Mouse (Mus musculus) forebrain, postnatal 0 days (tissue): ENCODE results near the gene Prrx1. TPM values are rescaled to one million over a fixed set of nuclear protein-coding genes. Genes with fewer than 3 reads are reported as not detected.

ENCODE experiments used
- ATAC-seq: fragments of 200-750 bp; cut with Nextera tagmentation; 2 replicates; pipeline ENCODE4 v1.8.0; 2017; ENCODE audit warnings: mild to moderate bottlenecking, moderate library complexity
- DNase-seq: peaks from one replicate; pipeline ENCODE4 v3.0.0-alpha.2; 2015
- H3K27ac ChIP-seq: fragments of 300-500 bp; sonication (generic); 2 replicates; pipeline ENCODE4 v1.5.1; 2014; ENCODE audit warnings: low read depth, mild to moderate bottlenecking, antibody characterized with exemption, low read length, moderate library complexity, mixed read lengths
- H3K27me3 ChIP-seq: fragments of 300-500 bp; sonication (generic); 2 replicates; pipeline ENCODE4 v1.6.1; 2014; ENCODE audit warnings: mild to moderate bottlenecking, low read length, mixed read lengths; ENCODE audit not compliant: insufficient read depth
- H3K36me3 ChIP-seq: fragments of 300-500 bp; sonication (generic); 2 replicates; pipeline ENCODE4 v1.6.1; 2014; ENCODE audit warnings: mild to moderate bottlenecking, moderate library complexity; ENCODE audit not compliant: insufficient read depth
- H3K4me1 ChIP-seq: fragments of 300-500 bp; sonication (generic); 2 replicates; pipeline ENCODE4 v1.6.1; 2014; ENCODE audit warnings: antibody characterized with exemption; ENCODE audit not compliant: insufficient read depth
- H3K4me2 ChIP-seq: fragments of 300-500 bp; sonication (generic); 2 replicates; pipeline ENCODE4 v1.6.1; 2014; ENCODE audit warnings: low read depth, mild to moderate bottlenecking, moderate library complexity
- H3K4me3 ChIP-seq: fragments of 300-500 bp; sonication (generic); 2 replicates; pipeline ENCODE4 v1.5.1; 2014; ENCODE audit warnings: low read depth, low read length, mixed read lengths
- H3K9ac ChIP-seq: fragments of 300-500 bp; sonication (generic); 2 replicates; pipeline ENCODE4 v1.6.1; 2014; ENCODE audit warnings: mild to moderate bottlenecking
- H3K9me3 ChIP-seq: fragments of 300-500 bp; sonication (generic); 2 replicates; pipeline ENCODE4 v1.6.1; 2016; ENCODE audit warnings: low read length
- CTCF ChIP-seq: sonication (generic); IDR thresholded peaks from 2 replicates; pipeline ENCODE4 v1.5.1; 2016; ENCODE audit warnings: antibody characterized with exemption, control low read depth, low read depth
- WGBS: fragments of 180-500 bp; shearing (Covaris S2); extraction: QIAGEN DNeasy Blood & Tissue Kit; methylation state at CpG from one replicate; pipeline ENCODE4 v1.1.7; 2014; 5-methylcytosine and 5-hydroxymethylcytosine counted together
- polyA plus RNA-seq: library from polyadenylated mRNA; unstranded; fragments of >200 nt; fragmentation: Nextera tagmentation; extraction: Ambion mirVana; gene quantifications from 2 replicates; pipeline ENCODE4 v1.2.1, GENCODE M21; 2015
- total RNA-seq: library from RNA; depleted of rRNA; stranded (reverse); fragments of >200 nt; gene quantifications from 2 replicates; pipeline ENCODE4 v1.2.3, GENCODE M21; 2014; rRNA removed

Gene Prrx1
- total RNA-seq (4.3 and 7.3 TPM in 2 replicates), polyA plus RNA-seq (3.3 and 4.0 TPM in 2 replicates)

DNA sequence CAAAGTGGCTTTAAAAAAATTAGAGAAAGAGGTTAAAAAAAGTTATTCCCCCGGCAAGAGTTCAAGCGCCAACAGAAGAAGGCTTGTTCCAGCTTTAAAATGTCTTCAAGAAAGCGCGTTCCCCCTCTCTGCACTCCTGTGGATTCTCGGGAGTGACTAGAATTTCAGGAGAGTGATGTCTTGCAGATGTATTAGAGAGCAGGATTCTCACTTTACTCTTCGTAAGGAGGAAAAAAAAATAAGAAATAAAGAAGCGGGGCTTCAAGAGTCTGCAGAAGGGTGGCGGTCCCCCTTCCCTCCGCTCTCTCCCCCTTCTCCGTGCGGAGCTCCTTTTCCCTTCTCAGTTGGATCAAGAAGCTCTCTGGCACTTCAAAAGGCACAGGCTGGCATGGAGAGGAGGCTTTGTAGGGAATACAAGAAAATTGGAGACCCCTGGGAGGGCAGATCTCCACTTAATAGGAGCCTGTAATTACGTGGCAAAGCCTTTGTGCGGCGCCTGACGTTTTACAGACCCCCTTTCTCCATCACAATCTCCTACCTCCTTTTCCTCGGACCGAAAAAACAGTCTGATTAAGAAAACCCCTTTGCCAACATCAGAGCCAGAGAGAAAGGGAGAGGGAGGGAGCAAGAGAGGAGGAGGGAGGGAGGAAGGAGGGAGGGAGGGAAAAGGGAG is at the start of gene Prrx1:
Gene Prrx1, minus strand, starts transcription at position 610 of the 673 bp plus-strand sequence.
- peak within 1 kb of the TSS; percentile 57 for H3K4me2 ChIP-seq
- TF ChIP-seq CTCF: 0 out of 2 replicates have a peak, but pooled peaks have one; percentile 3
- no peaks in the 10 kb centered on the region for H3K36me3 ChIP-seq
- DNase-seq (peak; percentile 66), ATAC-seq (peak; percentile 62)
- peaks cover 34% of the 10 kb centered on the region for H3K27me3 ChIP-seq
- H3K4me1 ChIP-seq: peaks cover 14% of the 10 kb centered on the region; the same call in 1 of the 2 replicates
- 0 out of 2 replicates have a peak within 1 kb of the TSS, but pooled peaks have one; percentile 21 for H3K27ac ChIP-seq
- H3K4me3 ChIP-seq: peak within 1 kb of the TSS; percentile 42
- no peaks in the 10 kb centered on the region for H3K9me3 ChIP-seq
- WGBS: under 1% methylated on average over 17 of the region's 17 CpGs
- H3K9ac ChIP-seq: peak within 1 kb of the TSS; percentile 43

DNA sequence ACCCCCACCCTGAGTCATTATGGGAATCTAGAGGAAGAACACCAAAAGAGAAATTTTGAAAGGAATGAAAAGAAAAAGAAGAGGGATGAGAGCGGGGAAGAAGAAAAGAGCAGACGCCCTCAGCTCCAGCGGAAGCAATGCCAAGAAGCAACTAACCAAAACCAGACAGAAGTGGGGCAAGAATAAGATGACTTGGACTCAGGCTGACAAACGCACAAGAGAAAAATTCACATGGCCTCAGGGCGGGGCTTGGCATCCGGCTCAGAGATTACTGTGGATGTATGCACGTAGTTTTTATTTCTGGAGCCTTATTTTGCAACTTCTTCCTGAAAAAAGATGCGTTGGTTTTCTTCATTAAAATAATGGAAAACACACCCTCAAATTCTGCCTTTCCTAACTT is 48.7 kb upstream of the Prrx1 start:
- 52% methylated on average over 8 of the region's 8 CpGs for WGBS
- Histone ChIP-seq H3K4me3 (no peak overlapping the region), H3K27me3 (no peaks in the 10 kb centered on the region), H3K4me1 (no peaks in the 10 kb centered on the region), H3K9me3 (no peaks in the 10 kb centered on the region), H3K27ac (no peak overlapping the region), H3K36me3 (no peaks in the 10 kb centered on the region), H3K4me2 (no peak overlapping the region), H3K9ac (no peak overlapping the region)
- no peak for TF ChIP-seq CTCF
- ATAC-seq (no peak), DNase-seq (no peak)

DNA sequence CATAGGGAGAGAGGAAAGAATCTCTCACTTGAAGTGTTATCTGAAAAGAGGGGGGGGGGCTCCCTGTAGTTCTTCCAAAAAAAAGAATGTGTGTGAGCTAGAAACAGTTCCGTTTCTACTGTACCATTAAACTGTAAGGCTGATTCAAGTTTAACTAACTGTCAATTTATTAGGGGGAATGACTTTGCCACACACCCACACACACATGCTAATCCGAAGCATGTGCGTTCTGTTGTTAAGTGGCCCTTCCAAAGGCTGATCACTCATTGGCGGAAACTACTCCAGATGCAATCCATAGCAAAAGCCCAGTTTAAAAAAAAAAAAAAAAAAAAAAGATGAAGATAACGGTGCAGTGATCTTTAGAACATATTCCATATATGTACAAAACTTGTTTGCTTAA is 47.9 kb upstream of the Prrx1 start:
- no peak for ATAC-seq
- Histone ChIP-seq H3K27ac (no peak overlapping the region), H3K27me3 (no peaks in the 10 kb centered on the region), H3K9me3 (no peaks in the 10 kb centered on the region), H3K36me3 (no peaks in the 10 kb centered on the region), H3K9ac (no peak overlapping the region), H3K4me1 (no peaks in the 10 kb centered on the region), H3K4me3 (no peak overlapping the region), H3K4me2 (no peak overlapping the region)
- TF ChIP-seq CTCF: no peak
- 69% methylated on average over 5 of the region's 5 CpGs for WGBS
- DNase-seq: no peak

DNA sequence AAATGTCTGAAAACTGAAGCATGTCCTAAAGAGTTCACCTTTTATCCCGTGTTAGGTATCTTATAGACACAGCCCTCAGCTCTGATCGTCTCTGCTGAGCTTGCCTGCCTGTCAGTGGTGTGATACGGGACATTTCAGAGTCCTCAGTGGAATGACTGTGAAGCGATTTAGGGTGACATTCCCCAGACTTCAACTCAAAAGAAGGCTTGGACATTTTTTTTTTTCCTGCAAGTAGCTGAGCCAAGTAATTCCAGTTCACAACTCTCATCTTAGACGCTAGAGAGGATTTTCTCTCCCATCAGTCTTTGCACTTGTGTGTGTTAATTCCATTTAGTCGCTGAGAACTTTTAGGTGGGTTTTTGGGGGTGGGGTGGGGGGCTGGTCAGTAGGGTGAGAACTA is 47.3 kb upstream of the Prrx1 start:
- Histone ChIP-seq H3K27ac (no peak overlapping the region), H3K9me3 (no peaks in the 10 kb centered on the region), H3K36me3 (no peaks in the 10 kb centered on the region), H3K4me3 (no peak overlapping the region), H3K4me2 (no peak overlapping the region), H3K9ac (no peak overlapping the region), H3K4me1 (no peaks in the 10 kb centered on the region), H3K27me3 (no peaks in the 10 kb centered on the region)
- ATAC-seq: no peak
- no peak for TF ChIP-seq CTCF
- 60% methylated on average over 6 of the region's 6 CpGs for WGBS
- DNase-seq: no peak

DNA sequence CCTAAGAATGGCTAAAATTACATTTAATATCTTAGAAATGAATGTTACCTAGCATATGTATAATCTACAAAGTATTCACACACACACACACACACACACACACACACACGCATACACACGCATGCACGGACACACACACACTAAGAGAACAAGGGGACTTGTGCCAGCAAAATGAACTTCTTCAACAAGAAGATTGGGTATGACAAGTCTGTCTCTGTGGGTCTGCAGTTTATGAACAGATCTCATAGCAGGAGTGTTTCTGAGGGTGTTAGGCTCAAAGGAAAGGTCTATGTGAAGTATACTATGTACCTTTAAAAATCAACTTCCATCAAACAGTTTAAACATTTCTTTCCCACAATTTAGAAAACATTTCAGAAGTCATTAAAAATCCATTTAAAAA is 46.0 kb upstream of the Prrx1 start:
- Histone ChIP-seq H3K27me3 (no peaks in the 10 kb centered on the region), H3K36me3 (no peaks in the 10 kb centered on the region), H3K9ac (no peak overlapping the region), H3K4me3 (no peak overlapping the region), H3K27ac (no peak overlapping the region), H3K4me1 (no peaks in the 10 kb centered on the region), H3K9me3 (no peaks in the 10 kb centered on the region), H3K4me2 (no peak overlapping the region)
- DNase-seq: no peak
- no peak for ATAC-seq
- TF ChIP-seq CTCF: no peak
- 98% methylated on average over 3 of the region's 3 CpGs for WGBS

DNA sequence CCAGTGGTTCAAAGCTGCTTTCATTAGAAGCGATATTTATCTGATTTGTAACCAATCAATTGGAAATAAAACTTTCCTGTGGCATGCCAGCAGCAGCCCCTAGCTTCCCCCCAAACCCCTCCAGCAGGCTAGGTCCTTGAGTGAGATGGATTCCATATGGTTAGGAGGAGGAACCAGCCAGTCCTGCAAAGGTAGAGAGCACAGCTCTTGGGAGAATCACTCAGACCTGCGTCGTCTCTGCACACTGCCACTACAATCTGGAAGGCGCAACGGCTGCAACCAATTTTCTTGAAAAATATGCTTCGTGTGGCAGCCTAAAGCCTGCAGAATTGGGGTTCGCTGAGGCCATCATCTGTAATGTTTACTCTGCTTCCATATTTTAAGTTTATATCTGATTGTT is 44.7 kb upstream of the Prrx1 start:
- 66% methylated on average over 7 of the region's 7 CpGs for WGBS
- Histone ChIP-seq H3K4me2 (no peak overlapping the region), H3K9me3 (no peaks in the 10 kb centered on the region), H3K4me3 (no peak overlapping the region), H3K27ac (no peak overlapping the region), H3K4me1 (no peaks in the 10 kb centered on the region), H3K9ac (no peak overlapping the region), H3K27me3 (no peaks in the 10 kb centered on the region), H3K36me3 (no peaks in the 10 kb centered on the region)
- DNase-seq: no peak
- TF ChIP-seq CTCF: no peak
- no peak for ATAC-seq

DNA sequence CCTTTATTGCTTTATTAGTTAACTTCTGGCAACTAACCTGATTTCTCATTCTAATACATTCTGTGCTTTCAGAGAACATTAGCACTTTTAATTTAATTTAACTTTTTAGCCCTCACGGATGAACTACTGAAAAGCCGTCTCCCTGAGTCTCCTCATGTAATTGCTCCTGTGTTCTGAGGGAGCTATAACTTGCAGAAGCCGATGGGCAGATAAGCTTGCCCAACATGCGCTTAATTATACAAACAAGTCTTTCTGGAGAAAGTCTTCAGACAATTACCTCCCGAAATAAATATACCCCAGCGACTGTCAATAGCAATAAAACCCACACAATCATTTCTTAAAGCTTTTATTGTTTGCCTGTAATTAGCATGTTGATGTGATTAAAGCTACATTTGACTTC is 44.2 kb upstream of the Prrx1 start:
- 46% methylated on average over 6 of the region's 6 CpGs for WGBS
- Histone ChIP-seq H3K4me3 (no peak overlapping the region), H3K27me3 (no peaks in the 10 kb centered on the region), H3K4me1 (no peaks in the 10 kb centered on the region), H3K27ac (no peak overlapping the region), H3K9ac (no peak overlapping the region), H3K4me2 (no peak overlapping the region), H3K36me3 (no peaks in the 10 kb centered on the region), H3K9me3 (no peaks in the 10 kb centered on the region)
- no peak for ATAC-seq
- no peak for TF ChIP-seq CTCF
- no peak for DNase-seq
